Mouse (Mus musculus) left cerebral cortex, adult 9 months (tissue): Measurements from ENCODE around the gene Foxp1.

Source experiments
- DNase-seq, 2 experiments: peaks; one replicate each; pipeline ENCODE4 v3.0.0; 2022; ENCODE audit warnings: low spot score in 2 of 2

Gene Foxp1

GRCm38 (mm10) chr6:99095185-99096104 is 427.1 kb downstream of the Foxp1 start:
- DNase-seq, result no peak

DNA sequence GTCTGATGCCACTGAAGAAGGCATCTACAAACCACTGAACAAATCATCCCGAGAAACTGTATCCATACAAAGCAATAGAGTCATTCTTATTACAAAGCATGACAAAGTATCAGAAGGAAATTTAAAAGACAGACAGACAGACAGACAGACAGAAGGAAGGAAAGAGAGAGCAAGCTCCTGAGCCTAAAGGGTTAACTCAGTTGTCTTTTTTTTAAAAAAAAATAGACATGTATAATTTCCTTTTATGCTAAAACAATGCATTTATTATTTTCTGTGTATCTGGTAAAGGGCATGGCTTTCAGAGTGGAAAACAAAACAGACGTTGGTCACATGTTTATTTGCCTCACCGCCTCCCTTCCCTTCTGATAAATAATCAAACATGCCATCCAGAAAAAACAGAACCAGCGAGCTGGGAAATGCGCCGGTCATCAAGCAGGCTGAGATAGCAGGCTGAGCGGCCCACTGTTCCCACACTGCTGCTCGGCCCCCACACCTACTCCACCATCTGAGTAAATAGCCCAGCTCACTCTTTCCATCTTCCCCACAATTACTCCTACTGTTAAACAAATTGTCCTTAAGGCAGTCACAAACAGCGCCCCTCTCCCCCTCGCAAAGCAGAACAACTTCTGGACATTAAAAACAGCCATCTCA is 428.1 kb downstream of the Foxp1 start:
- DNase-seq, result peak in 1 of 2 experiments; percentile 22

GRCm38 (mm10) chr6:99093856-99094255 is 428.7 kb downstream of the Foxp1 start:
- DNase-seq, result no peak

DNA sequence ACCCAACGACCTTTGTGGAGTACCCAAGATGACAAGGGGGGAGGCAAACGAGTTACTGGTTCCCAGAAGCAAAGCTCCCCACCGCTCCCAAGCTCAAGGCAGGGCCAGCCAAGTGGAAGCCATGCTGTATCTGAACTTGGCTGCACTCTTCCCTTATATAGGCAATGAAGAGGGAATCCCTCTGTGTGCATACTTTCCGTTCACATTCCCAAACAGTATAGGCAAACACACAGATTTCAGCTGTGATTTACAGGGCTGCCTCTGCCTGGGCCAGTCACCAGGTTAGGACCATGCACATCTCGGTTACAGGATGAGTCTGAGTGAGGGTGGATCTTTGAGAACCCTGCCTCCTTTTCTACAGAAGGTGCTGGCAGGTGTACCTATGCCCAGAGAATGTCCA is 429.3 kb downstream of the Foxp1 start:
- DNase-seq, result no peak

- no peak for DNase-seq
Measured at GRCm38 (mm10) chr6:99091799-99092198, 430.7 kb downstream of the Foxp1 start.

- DNase-seq, result no peak
Measured at GRCm38 (mm10) chr6:99087598-99087997, 434.9 kb downstream of the Foxp1 start.

GRCm38 (mm10) chr6:99084956-99085355 is 437.6 kb downstream of the Foxp1 start:
- DNase-seq, result peak in 1 of 2 experiments; percentile 39

- DNase-seq, result no peak
Measured at GRCm38 (mm10) chr6:99081259-99081658, 441.3 kb downstream of the Foxp1 start.

GRCm38 (mm10) chr6:99079041-99079835 is 443.3 kb downstream of the Foxp1 start:
- peak; percentile 42 to 79 for DNase-seq

GRCm38 (mm10) chr6:99078089-99078488 is 444.4 kb downstream of the Foxp1 start:
- no peak for DNase-seq

GRCm38 (mm10) chr6:99073303-99074271 is 448.9 kb downstream of the Foxp1 start:
- no peak for DNase-seq

DNA sequence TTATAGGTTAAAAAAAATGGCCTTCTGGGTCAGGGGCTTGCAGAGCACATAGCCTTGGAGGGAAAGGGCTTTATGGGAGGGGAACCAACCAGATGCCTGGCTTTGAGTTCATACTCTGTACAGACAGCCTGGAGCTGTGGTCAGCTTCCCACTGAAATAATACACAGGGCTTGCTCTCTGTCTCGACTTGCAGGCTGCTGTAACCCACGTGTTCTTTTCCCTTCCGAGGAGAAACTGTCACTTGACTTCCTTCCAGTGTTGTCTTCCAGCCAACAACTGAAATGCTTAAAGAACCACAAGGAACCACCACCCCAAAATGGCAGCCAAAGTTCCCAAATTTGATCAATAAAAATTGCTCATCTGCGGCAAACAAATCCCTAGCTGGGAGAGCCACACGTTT is 451.8 kb downstream of the Foxp1 start:
- DNase-seq, result no peak

DNA sequence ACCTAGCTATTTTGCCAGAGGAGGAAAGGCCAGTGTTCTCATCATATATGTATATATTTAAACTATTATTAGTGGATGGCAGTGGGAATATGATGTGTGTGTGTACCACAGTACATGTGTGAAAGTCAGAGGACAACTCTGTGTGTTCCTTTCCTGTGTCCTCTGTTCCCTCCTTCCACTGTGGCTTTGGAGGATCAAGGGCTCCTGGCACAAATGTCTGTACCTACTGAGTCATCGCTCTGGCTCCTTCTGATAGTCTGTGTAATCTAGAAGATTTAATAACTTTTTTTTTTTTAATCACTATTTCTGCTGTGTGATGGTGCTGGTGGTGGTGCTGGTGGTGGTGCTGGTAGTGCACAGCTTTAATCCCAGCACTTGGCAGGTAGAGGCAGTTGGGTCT is 452.8 kb downstream of the Foxp1 start:
- DNase-seq, result no peak

- no peak for DNase-seq
Measured at GRCm38 (mm10) chr6:99065569-99066353, 456.8 kb downstream of the Foxp1 start.

GRCm38 (mm10) chr6:99063982-99064484 is 458.5 kb downstream of the Foxp1 start:
- DNase-seq, result no peak

DNA sequence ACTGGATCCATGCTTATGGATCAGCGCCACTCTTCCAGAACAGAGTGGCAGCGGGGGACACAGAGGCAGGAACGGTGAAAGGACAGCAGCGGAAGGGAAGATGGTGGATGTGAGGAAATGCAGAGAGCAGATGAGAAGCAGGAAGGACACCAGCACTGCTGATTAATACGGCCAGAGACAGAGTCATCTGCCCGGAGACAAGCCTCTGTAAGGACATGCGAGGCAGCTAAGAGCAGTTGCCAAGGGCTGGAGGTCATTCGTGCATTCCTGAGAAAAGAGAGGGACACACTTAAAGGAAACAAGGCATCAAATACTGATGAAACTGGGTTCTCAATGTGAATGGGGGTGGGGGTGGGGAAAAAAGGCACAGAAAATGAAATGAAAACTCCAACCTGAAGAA is 459.6 kb downstream of the Foxp1 start:
- no peak for DNase-seq

DNA sequence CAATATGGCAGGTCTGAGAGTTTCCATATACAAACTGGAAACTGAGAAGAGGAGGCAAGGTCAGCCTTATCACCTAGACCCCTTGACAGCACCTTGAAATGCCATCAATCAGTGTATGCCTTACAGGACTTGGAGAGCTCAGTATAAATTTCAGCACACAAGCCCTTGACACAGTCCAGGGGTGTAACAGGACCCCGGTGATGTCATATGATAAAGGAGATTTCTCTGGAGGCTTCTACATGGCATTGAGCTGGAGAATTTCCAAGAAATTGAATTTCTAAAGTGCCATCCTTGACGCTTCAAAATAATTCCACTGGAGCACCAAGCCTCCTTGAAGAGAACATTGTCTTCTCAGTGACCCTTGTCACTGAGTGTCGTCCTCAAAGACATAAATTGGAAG is 463.8 kb downstream of the Foxp1 start:
- no peak for DNase-seq

GRCm38 (mm10) chr6:99057113-99057553 is 465.4 kb downstream of the Foxp1 start:
- DNase-seq, result no peak

- DNase-seq, result no peak
Measured at GRCm38 (mm10) chr6:99056379-99056778, 466.1 kb downstream of the Foxp1 start.

GRCm38 (mm10) chr6:99053998-99054397 is 468.5 kb downstream of the Foxp1 start:
- no peak for DNase-seq
